Mouse (Mus musculus) thymus, postnatal 10 days (tissue): ENCODE measurements around the gene Sry.

Experiments
- DNase-seq, 2 experiments: peaks; one replicate each; pipeline ENCODE4 v3.0.0; 2021; ENCODE audit warnings: low spot score in 2 of 2

The Sry gene

GRCm38 (mm10) chrY:2663558-2663957, at the start of gene Sry:
Sry (minus strand) TSS chrY:2663658.
- no peak for DNase-seq
